Comparison of ENCODE assay signal across 12 mouse cellular contexts in genomic region chr4:118112601-118113000, GRCm38 (mm10).
"Had no signal": no experiment of that assay in that cellular context is flagged by ENCODE, and none has a peak within 500 bp of the region (broad histone marks: within the 10 kb centered on the region; RNA-seq: fewer than 3 reads in every experiment).

No protein-coding gene starts in this region.

- H3K36me3 ChIP-seq: midbrain, embryonic 15.5 days; neural tube, embryonic 12.5 days had no signal

- H3K4me3 ChIP-seq: limb, embryonic 13.5 days; midbrain, embryonic 15.5 days; neural tube, embryonic 12.5 days had no signal

- H3K27ac ChIP-seq: kidney, postnatal 0 days; limb, embryonic 13.5 days; liver, embryonic 14.5 days; midbrain, embryonic 15.5 days; neural tube, embryonic 12.5 days had no signal

- H3K9me3 ChIP-seq: midbrain, embryonic 15.5 days had no signal

- H3K4me1 ChIP-seq: midbrain, embryonic 15.5 days; neural tube, embryonic 12.5 days had no signal

- DNase-seq: kidney, adult 11 months; kidney, adult 9 months; layer of hippocampus, postnatal 36 days; left cerebral cortex, postnatal 4 days; lung, adult 18-20 months; right cerebral cortex, postnatal 14 days; thymus, postnatal 14 days had no signal

- H3K27me3 ChIP-seq: limb, embryonic 13.5 days; midbrain, embryonic 15.5 days; neural tube, embryonic 12.5 days had no signal
